Mouse (Mus musculus) CD4-positive, CD25-positive, alpha-beta regulatory T cell (primary cell): ENCODE data around the gene Frmd5. TPM values are rescaled to one million over a fixed set of nuclear protein-coding genes. Genes with fewer than 3 reads are reported as not detected.

Experiments
- polyA plus RNA-seq: library from polyadenylated mRNA; unstranded; fragments of 100-300 nt; shearing (Covaris generic); gene quantifications from one replicate; pipeline ENCODE4 v1.2.1, GENCODE M21; 2017

Gene Frmd5
- polyA plus RNA-seq: 1.6 TPM

DNA sequence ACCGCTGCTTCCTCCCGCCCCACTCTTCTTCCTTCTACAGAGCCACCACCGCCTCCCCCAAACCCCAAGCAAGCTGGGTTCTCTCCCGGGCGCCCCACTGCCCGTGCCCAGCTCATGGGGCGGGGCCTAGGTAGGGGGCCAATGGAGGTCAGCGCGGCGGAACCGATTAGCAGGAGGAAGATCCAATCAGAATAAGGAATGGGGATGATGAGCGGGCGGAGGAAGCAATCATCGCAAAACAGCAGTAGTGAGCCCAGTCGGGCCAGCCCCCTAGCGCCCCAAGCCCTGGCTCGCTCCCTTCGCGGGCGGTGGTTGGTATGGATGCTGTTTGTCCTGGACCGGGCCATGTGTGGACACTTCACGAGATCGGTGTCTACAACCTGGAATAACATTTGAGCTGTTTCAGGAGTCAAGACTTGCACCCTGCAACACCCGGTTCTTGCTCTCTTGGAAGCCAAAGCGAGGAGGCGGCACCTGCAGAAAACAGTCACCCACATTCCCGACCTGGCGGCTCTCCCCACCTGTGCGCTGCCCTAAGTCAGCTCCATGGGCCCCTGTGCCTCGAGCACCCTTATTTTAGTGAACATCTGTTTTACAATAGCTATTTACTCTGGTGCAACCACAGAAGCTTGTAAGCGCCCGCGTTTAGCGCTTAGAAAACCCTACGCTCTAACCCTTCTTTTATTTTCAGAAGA is at the start of gene Frmd5:
Frmd5 (minus strand) TSS at position 129 of the 695 bp plus-strand sequence.

DNA sequence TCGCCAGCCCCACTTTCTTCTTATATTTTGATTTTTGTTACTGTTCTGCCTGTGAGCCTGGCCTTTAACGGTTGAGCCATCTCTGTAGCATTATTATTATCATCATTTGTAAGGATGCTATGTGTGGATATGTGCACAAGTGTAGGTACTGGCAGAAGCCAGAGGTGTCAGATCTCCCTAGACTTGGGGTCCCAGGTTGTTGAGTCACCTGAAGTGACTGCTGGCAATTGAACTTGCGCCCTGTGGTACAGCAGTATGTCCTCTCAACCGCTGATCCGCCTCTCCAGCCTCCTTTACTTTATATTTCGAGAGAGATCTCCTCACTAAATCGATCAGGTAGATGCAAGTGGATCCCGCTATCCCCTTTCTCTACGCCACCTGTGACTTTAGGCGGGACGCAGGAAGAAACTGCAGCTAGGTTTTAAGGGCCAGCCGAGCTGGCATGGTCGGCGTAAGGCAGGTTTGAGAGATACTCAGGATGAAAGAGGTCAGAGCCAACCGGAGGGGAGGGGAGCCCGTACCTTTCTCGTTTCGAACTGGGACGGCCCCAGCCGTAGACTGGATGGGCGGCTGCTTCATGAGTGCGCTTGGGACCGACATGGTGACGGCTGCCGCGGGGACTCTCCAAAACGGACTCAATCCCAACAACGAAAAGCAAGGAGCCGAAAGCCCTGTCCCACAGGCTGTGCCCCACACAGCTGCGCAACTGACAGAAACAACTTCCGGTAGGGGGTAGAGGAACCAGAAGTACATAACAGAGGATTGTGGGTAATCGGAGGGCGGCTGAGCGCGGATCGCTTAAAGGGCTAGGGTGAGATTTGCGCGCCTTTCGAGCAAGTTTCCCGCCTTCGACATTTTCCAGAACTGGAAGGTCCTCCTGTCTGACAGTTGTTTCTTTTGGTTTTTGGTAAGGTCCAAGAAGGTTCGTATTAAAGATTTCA is 300.7 kb downstream of the Frmd5 start, which contains the start of the genes Mfap1a and Wdr76:
Mfap1a (minus strand) TSS at position 724 of the 941 bp plus-strand sequence.
Wdr76 (plus strand) TSS at position 782 of the 941 bp plus-strand sequence.

Other genes starting within 250 kb of the Frmd5 start
- gene Casc4, start 59.9 kb upstream of the Frmd5 start, polyA plus RNA-seq: 6.3 TPM
- gene Ctdspl2, start 148.9 kb upstream of the Frmd5 start, polyA plus RNA-seq: 53.0 TPM
- gene Mageb3, start 149.0 kb upstream of the Frmd5 start, polyA plus RNA-seq: not detected
- 10.7 TPM for gene Eif3j1, start 221.5 kb upstream of the Frmd5 start, polyA plus RNA-seq